Mouse (Mus musculus) activated CD4-positive, CD25-positive, alpha-beta regulatory T cell, adult 9 weeks (primary cell): ENCODE measurements around the gene Akr1c13. TPM values are rescaled to one million over a fixed set of nuclear protein-coding genes. Genes with fewer than 3 reads are reported as not detected.

Source experiments
- polyA plus RNA-seq: library from polyadenylated mRNA; unstranded; fragments of 100-300 nt; shearing (Covaris generic); gene quantifications from one replicate; pipeline ENCODE4 v1.2.1, GENCODE M21; 2017

Gene Akr1c13
- 37.3 TPM for polyA plus RNA-seq

DNA sequence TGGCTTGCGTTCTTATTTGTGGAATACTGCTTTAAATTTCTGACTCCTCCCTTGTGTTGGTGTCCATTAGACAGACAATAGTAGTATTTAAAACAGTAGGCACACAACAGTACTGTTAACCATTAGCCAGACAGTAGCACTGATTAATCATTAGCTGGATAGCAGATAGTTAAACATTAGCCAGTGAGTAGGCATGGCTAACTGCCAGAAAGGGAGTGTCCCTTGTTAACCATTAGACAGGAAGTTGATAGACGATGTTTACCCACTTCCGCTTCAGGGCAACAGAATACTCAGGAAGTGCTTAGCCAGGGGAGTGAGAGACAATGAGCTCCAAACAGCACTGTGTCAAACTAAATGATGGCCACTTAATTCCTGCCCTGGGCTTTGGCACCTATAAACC is at the start of gene Akr1c13:
Gene Akr1c13 (plus strand): TSS at position 247 of the 400 bp plus-strand sequence.

DNA sequence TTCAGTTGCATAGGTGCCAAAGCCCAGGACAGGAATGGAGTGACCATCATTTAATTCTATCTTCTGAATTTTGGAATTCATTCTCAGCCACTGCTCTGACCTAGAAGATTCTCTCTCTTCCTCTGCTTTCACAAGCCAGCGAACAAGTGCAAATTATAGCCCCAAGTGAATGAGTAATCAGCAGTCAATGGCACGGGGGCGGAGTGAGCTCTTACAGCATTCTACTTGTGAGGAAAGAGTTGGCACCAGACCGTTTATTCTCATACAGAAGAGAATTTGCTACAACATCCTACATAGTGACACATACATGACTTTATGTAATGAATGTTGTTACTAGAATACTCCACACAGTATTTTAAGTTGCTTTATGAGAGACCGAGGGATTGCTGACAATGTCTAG is 40.4 kb upstream of the Akr1c13 start, which contains the start of gene Akr1c18:
Gene Akr1c18 (minus strand): TSS at position 137 of the 400 bp plus-strand sequence.

DNA sequence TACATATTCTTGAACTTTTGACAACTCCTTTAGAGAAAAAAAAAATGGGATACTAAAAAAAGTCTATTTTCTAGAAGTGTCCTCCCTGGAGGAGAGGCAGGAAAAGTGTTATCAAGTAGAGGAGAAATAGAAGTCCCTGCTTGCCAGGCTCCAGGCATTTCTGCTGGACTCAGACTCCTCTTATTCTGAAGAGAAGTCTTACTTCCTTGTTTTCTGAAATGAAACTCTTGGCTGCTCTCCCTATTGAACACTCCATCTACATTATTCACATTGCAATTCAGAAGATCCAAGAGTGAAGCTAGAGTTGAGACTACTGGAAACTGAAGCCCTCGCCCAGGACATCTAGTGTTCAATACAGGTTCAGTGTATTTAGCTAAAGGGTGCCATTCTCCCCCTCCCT is 37.5 kb downstream of the Akr1c13 start, which contains the start of gene Akr1c19:
Gene Akr1c19 (plus strand): TSS at position 260 of the 400 bp plus-strand sequence.

Other genes with a start within 250 kb of the Akr1c13 start
- not detected for gene Ucn3, start 245.8 kb upstream of the Akr1c13 start, polyA plus RNA-seq
- gene Akr1c14, start 142.1 kb upstream of the Akr1c13 start, polyA plus RNA-seq: not detected
- 0.26 TPM for gene Akr1c18, start 40.5 kb upstream of the Akr1c13 start, polyA plus RNA-seq
- not detected for gene Akr1c19, start 37.5 kb downstream of the Akr1c13 start, polyA plus RNA-seq
- 6.5 TPM for gene Akr1c12, start 88.3 kb downstream of the Akr1c13 start, polyA plus RNA-seq
- gene Akr1c6, start 243.2 kb downstream of the Akr1c13 start, polyA plus RNA-seq: not detected